Mouse (Mus musculus) CD8-positive naive resting alpha-beta T cell, adult 2 months (primary cell): ENCODE measurements around the gene Psme2.
A peak's percentile ranks its signal among the peaks of the same experiment; 100 is the strongest.

Source experiments
- DNase-seq, 2 experiments: peaks; one replicate each; pipeline ENCODE4 v3.0.0; 2022; ENCODE audit warnings: low read depth in 2 of 2, low spot score in 2 of 2

Gene Psme2

DNA sequence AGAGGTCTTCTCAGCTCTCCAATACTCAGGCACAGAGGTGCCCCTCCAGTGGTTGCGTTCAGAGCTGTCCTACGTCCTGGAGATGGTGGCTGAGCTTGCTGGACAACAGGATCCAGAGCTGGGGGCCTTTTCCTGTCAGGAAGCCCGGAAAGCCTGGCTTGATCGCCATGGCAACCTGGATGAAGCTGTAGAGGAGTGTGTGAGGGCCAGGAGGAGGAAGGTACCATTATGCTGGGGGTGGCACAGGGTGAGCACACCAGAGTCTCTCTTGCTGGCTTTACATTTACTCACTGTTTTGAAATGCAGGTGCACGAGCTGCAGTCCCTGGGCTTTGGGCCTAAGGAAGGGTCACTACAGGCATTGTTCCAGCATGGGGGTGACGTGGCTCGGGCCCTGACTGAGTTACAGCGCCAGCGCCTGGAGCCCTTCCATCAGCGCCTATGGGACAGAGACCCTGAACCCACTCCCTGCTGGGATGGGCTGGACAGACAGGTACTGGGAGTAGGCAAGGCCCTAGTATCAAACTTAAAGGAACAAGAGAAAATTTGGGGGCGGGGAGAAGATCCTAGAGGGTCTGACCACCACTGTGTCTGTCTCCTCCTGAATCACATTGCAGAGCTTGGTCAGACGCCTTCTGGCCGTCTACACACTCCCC is 5.2 kb upstream of the Psme2 start:
- no peak for DNase-seq

DNA sequence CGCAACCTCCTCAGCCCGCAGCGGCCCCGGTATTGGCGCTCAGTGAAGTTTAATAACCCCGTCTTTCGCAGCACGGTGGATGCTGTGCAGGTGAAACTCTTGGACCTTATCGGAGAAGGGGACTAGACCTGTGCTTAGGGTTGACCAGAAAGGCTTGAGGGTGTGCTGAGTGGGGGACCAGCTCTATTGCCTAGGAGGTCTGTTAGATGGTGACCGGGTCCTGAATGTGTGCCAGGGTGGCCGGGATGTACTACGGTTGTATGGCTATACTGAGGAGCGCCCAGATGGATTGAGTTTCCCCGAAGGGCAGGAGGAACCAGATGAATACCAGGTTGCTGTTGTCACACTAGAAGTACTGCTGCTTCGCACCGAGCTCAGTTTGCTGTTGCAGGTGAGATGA is 1.3 kb upstream of the Psme2 start:
- DNase-seq = no peak

DNA sequence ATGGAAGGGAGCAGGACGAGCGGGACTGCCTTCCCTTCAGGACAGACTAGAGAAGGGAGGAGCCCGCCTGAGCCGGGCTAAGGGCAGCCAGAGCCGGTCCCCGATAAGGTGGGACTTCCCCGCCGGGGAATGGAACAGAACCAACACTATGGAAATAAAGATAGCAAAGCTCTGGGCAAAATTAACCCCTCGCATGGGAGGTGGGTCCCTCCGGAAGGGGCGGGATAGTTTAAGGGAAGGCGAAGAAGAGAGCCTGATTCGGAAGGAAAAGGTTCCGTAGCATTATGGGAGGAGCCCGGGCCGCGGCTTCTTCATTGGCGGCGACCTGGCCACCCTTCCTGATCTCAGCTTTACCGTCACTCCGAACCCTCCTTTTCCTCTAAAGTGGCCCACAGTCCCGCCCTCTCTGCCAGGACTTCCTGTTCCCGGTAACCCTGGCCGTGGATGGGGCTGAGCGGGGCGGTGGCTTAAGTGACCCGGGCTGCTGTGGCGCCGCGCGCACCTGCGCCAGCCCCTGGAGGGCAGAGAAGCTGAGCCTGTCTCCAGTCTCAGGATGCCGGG is 498 bp upstream of the Psme2 start, which contains the start of gene Rnf31:
Rnf31 (plus strand) TSS at position 378 of the 561 bp plus-strand sequence.
- peak; percentile 78 to 82 for DNase-seq

DNA sequence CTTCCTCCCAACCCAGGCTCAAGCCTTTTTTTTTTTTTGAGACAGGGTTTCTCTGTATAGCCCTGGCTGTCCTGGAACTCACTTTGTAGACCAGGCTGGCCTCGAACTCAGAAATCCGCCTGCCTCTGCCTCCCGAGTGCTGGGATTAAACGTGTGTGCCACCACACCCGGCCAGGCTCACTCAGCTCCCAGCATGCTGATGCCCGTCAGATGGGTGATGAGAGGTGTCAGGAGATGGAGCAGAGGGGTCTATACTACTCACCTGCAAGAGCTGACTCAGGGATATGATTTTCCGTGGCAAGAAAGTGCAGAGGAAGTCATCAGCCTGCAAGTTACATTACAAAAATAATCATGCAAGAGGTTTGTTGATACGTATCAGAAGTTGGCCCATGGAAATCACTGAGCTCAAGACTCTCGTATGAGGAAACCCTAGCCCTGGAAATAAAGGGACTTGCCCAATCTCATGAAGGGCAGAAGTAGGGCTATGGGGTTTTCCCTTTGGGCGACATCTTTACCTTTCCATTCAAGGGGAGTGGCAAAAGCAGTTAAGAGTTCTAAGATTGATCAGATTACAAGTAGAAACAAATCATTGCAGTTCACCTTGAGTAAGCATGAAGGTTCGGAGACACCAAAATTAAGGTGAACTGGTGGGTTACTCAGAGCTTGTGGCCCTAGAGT is 1.0 kb downstream of the Psme2 start:
- no peak for DNase-seq

DNA sequence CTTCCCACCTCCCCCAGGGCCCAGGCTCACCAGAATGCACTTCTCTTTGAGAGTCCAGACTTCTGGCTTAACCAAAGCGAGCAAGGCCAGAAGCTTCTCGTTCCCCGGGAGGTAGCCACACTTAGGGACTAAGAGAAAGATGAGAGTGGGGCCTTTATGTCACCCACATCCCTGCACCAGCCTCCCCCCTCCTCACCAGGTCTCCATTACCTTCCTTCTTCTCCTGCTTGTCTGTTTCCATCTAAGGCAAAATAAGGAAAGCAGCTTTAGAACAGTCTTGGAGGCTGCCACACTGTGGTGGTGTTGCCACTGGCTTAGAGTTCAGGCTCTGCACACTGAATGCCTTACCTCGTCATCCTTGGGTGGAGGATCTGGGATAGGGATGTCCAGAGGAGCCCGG is 1.6 kb downstream of the Psme2 start:
- DNase-seq = no peak

DNA sequence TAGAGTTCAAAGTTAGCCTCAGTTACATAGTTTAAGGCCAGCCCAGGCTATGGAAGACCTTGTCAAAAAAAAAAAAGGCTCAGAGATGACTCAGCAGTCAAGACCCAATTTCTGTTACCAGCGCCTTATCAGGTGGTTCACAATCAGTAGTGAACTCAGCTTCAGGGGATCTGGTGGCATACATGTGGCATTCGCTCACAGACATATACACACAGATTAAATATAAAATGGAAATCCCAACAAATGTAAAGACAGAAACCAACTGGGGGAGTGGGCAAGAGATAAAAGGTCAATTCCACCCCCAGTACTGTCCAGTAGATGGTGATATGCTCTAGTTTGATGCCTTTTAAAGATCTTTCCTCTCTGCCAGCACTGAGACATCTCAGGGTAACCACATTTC is 4.8 kb downstream of the Psme2 start:
- DNase-seq = no peak

DNA sequence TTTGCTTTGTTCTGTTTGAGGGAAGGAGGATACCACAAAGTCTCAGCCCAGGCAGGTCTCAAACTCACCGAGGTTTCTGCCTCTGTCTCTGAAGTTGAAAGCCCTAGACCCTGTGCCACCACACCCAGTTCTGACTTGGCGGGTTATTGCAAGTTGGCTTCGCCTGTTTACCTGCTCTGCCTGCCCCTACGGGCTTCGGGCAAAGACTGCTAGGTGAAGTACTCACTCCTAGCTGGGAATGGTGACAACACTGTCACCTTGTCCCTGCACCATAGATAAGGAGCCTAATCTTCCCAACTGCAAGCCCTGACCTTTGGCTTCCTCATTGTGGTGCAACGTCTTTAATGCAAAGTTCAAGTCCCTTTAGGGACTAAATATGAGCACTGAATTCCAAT is 5.3 kb downstream of the Psme2 start:
- peak; percentile 30 to 50 for DNase-seq

DNA sequence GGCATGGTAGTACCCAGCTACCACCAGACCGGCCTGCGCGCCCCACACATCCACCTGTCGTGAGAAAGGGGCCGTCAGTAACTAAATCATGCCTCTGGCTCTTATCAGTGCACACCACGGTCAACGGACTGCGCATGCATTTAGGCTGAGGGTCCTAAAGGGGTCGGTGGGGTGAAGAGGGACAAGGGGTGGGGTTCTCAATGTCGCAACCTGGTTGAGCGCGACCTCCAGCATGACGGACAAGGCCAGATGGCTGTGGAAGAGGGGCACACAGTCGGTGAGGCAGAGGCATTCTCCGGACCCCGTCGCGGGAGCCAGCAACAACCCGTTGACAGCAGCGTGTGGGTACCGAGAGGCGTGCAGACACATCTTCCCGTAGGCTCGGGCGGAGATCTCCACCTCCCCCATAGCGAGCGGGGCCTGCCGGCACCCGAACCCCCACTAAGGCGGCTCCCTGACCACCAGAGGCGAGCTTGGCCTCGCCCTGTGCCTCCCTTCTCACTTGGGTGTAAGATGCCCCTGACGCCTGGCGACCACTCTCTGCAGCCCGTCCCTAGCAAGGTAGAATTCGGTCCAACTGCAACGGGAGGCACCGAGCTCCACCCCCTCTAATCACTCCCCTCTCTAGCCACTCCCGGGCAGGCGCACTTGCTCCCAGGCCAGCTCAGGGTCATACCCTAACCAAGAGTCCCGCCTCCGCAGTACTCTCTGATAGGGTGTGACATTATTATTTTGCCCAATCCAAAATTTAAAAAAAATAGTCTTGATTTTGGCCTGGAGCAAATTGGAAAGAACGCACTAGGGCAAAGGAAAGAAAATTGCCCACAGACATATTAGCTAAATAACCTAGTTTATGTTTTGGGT is 6.0 kb downstream of the Psme2 start, which contains the start of gene Emc9:
Emc9 (minus strand) TSS at position 601 of the 864 bp plus-strand sequence.
- DNase-seq = peak; percentile 64 to 65

DNA sequence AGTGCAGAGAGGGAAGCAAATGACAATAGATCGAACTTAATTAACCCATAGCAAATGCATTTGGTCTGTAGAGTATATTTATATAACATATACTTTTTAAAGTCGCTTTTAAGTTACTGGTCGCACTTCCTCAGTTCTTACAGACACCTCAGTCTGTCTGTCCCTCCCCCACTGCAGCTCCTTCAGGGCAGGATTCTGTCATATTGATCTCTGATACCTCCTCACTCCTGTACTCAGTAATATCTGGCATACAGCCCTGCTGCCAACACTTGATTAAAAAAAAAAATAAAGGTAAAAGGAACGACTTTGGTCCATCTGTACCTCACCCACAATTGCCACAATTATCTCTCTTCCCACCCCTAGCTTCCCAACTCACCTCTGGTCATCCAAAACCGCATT is 6.6 kb downstream of the Psme2 start:
- no peak for DNase-seq

DNA sequence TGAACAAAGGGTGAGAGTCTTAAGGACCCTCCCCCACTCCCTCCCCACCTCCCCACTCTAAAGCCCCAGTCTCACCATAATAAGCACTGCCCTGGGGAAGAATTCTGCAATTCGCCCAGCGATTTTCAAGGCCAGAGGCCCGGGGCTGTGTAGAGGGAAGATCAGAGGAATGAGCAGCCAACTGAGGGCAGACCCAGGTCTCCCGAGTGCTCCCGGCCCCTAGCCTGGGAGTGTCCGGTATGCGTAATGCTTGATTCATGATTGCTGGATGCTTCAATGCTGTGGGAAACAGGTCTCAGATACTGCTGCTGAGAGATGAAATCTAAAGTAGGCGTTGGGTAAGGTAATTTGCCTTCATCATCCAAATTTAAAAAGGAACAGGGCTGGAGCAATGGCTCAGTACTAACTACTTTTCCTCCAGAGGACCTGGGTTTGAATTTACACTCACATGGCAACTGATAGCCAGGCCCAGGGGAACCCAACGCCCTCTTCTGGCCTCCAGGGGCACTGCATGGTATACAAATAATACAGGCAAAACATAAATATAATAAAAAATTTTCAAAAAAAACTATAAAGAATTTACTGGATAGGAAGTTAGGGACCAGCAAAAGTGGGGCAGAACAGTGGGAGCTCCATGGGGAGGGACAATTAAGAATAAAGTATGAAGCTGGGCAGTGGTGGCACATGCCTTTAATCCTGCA is 8.8 kb downstream of the Psme2 start:
- DNase-seq = no peak

DNA sequence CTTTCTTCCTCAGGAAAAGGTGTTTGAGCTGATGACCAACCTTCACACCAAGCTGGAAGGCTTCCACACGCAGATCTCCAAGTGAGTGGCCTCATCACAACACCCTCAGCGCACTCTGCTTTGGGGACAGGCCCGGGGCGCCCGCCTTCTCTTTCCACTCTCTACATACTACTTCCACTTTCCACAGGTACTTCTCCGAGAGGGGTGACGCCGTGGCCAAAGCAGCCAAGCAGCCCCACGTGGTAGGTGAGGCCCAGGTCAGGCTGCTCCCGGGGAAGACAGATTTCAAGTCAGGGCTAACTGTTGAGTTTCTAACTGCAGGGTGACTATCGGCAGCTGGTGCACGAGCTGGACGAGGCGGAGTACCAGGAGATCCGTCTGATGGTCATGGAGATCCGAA is 10.2 kb downstream of the Psme2 start:
- no peak for DNase-seq

DNA sequence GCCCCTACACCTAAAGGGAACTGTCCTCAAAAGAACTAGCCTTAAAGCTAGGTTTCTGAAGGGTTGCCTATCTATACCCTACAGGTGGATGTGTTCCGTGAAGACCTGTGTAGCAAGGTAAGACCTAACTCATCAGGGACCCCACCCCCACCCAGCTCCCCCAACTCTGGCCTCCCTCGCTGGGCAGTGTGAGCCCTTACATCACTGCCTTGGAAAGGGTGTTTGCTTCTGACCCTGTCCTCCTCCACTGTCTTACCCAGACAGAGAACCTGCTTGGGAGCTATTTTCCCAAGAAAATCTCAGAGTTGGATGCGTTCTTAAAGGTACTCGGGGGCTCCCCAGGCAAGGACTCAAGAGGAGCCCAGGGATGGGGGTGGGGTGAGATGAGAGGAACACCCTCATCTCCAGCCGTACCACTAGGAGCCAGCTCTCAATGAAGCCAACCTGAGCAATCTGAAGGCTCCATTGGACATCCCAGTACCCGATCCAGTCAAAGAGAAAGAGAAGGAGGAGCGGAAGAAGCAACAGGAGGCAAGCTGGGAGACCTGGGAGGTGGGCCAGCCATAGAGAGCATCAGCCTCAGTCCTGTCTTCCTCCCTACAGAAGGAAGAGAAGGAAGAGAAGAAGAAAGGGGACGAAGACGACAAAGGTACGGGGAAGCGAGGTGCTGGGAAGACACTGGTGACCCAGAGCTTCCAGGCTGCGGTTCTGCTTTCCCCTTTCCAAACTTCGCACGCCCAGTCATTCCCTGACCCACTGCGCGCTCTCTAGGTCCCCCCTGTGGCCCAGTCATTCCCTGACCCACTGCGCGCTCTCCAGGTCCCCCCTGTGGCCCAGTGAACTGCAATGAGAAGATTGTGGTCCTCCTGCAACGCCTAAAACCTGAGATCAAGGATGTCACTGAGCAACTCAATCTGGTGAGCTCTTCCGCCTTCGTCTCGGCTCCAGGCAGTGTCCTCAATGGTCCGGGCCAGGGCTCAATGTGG is 11.1 kb downstream of the Psme2 start:
- DNase-seq = no peak

DNA sequence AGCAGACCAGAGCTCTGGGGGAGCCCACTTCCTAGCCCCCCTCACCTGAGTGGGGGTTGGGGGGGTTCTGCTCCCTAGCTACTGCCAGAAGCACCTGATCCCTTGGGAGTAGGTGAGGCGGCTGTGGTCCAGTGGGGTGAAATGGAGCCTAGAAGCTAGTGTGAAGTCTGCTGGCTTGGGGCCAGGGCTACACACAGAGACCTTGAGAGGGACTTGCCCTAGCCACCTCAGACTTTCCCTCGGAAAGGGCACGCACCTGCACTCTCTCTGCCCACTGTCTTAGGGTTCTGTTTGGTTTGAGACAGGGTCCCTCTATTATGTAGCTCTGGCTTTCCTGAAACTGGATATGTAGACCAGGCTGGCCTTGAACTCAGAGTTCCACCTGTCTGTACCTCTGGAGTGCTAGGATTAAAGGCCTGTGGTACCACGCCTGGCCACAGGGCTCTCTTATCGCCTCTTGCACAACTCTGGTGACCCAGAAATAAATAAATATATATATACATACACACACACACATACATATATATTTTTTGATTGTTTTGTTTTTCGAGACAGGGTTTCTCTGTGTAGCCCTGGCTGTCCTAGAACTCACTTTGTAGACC is 12.1 kb downstream of the Psme2 start:
- peak in 1 of 2 experiments; percentile 14 for DNase-seq

DNA sequence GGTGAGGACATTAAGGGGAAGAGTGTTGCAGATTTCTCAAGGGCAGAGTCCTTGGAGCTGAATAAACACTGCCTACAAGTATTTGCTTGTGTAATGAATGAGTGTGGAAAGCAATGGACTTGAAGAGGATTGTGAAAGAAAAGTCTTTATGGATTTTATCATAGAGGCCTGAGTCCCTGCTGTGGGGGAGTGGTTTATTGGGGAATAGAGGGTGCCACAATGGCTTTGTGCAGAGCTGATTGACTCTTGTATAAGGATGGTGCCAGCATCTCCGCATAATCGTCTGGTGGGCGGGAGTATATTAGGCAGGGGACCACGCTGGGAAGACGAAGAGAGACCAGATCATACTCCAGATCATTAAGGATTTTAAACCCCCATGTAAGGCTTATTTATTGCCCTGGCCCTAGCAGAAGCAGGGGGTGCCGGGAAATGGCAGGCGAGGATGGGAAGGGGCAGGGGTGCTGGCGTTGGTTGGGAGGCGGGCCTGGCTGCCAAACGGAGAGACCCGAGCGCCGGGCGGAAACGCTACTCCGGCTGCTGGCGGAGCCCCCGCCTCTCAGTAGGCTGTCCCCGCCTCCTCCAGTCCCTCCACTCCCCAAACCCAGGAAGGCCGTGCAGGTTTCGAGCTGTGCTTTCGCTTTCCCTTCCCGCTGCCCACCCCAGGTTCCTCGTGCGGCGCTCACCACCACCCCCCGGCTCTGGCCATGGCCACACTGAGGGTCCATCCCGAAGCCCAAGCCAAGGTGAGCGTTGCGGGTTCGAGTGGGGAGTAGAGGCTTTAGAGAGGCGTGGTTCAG is 12.8 kb downstream of the Psme2 start, which contains the start of gene Psme1:
Psme1 (plus strand) TSS at position 253 of the 797 bp plus-strand sequence.
- DNase-seq = peak; percentile 70 to 71

DNA sequence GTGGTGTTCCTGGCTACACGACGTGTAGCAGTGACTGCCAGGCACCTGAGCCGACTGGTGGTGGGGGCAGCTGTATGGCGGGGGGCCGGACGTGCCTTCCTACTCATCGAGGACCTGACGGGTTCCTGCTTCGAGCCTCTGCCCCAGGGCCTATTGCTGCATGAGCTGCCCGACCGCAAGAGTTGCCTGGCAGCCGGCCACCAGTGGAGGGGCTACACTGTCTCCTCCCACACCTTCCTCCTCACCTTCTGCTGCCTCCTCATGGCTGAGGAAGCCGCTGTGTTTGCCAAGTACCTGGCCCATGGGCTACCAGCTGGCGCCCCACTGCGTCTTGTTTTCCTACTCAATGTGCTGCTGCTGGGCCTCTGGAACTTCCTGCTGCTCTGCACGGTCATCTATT is 14.5 kb downstream of the Psme2 start:
- DNase-seq = no peak

DNA sequence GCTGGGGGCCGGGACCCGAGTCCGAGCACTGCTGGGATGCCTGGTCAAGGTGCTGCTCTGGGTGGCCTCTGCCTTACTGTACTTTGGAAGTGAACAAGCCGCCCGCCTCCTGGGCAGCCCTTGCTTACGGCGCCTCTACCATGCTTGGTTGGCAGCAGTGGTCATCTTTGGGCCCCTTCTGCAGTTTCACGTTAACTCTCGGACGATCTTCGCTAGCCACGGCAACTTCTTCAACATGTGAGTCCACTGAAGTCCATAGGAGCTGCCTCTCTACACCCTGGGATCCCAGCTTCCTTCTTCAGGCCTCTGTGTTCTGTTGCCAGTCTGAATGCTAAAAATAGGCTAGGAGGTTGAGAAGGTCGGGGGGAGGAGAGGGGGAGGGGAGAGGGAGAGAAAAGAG is 15.2 kb downstream of the Psme2 start:
- no peak for DNase-seq

DNA sequence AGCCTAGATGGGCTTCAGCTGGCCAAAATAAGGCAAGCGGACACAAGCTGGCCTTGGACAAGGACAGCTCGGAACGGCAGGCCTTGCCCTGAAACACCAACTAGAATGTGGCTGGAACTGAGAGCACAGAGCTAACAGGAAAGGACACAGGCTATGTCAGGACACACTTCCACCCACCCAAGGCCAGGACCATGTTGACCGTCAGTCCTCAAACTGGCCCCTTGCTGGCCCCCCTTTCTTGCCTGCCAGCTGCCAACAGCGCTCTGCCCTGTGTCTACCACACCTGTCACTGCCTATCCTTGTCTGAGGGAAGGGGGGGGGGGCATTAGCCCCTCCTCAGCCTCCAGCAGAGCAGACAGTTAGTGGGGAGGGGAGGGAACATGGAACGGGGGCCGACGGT is 15.6 kb downstream of the Psme2 start, which contains the start of gene Fitm1:
Fitm1 (plus strand) TSS at position 316 of the 400 bp plus-strand sequence.
- DNase-seq = no peak

DNA sequence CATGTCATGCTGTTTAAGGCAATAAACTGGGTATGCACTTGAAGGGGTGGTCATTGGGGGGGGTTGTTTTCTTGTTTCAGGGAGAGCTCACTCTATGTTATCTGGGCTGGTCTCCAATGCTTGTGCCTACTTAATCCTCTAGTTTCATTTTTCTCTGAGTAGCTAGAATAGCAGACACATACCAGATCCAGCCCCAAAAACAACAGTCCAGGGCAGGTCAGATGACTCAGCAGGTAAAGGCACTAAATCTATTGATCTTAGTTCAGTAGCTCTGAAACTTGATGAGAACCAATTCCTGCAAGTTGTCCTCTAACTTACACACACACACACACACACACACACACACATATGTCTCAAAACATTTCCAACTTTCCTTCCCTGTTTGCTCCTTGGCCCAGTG is 19.2 kb downstream of the Psme2 start:
- no peak for DNase-seq
